Mouse (Mus musculus): Measurements from ENCODE around the gene Sat2.

DNA sequence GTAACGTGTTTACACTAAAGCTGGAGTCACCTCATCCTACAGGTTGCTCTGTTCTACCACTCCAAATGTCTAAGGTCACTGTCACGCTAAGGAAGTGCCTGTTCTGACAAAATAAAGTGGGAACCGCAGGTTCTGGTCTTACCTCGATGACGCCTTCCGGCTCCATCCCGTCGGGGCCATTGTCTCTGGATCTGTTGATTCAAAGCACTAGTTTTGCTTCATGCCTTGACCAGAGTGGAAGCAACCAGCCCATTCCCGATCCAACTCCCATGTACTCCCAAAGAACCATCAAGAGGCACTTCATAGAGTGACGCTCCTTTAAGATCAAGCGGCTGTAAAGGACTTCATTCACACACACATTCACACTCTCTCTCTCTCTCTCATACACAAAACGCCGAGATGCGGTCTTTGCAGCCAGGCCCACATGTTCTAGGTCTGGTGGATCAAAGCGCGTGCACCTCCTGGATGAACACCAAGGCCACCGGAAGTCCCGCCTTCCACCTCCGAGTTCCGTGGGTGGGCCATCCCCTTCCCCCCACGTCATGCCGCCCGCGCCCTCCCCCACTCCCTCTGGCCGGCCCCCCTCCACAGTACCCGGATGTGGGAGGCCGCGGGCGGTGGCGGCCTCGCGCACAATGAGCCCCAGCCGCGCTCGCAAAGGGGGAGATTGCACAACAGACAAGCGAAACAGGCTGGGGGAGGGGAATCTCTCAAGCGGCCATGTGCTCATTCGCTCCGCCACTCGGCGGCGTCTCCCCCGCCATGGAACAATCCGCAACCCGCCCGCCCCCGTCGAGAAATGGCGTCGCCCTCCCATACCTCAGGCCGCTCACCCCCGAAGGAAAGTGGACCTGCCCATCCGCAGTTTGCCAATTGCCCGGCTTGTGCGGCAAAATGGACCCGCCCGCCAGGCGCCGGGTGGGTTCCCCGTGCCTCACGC lies 49.2 kb downstream of the Sat2 start:
- TF ChIP-seq EP300 (IDR thresholded peaks at IDR 0.05; ENCODE audit: low read length) = no peak
- TF ChIP-seq NELFE (IDR thresholded peaks at IDR 0.05; ENCODE audit: low read depth, low read length) = peak; percentile 64; the same call in 1 of the 2 replicates
- TF ChIP-seq ZMIZ1 (IDR thresholded peaks at IDR 0.05; ENCODE audit: low read depth, low read length) = peak; percentile 78

All from CH12.LX (cell line).